Mouse (Mus musculus) thymus, postnatal 25 days (tissue): ENCODE measurements around the gene Acvrl1.

ENCODE experiments used
- DNase-seq: peaks from one replicate; pipeline ENCODE4 v3.0.0; 2022

Gene Acvrl1

GRCm38 (mm10) chr15:101128181-101129089, at the start of gene Acvrl1:
Gene Acvrl1, plus strand, starts transcription at chr15:101128522.
- no peak for DNase-seq

DNA sequence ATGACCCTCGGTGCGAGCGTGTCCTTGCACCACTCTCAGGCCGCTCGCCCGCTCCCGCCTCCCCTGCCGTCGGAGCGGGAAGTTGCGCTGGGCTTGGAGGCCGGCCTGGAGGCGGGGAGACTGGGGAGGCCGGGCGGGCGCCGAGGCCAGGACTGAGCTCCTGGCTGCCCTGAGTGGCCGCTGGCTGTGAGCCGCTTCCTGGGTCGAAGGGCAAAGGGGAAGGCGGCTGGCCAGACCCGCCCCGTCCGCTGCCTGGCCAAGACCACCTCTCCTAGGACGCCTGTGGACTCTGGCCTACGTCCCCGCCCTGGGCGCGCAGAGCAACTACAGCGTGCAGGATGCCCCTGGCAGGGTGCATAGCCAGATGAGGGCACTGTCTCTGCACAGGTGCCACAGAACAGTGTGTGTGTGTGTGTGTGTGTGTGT, 49.6 kb upstream of the Acvrl1 start:
- DNase-seq: peak; percentile 8

- DNase-seq: no peak
Measured at GRCm38 (mm10) chr15:101080031-101080520, 48.2 kb upstream of the Acvrl1 start.

DNA sequence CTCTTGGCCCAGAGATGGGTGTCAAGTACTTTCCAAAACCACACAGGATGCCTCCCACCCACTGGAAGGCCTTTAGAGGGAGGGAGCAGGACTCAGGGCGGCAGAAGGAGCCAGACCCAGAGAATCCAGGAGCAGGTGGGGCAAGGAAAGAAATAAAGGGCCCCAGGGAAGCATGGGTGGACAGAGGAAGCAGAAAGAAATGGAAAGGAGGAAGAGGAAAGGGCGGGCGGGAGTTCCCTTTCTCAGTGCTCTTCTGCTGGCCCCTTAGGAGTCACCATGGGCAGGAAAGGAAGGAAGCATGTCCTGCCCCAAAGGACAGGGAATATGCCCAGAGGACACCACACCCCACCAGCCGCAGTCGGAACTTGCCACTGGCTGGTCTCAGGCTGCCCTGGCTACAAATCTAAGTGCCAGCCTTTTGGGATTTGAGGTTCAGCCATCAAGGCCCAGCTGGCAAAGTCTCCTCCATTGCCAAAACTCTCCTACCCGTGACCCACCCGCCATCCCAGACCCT, 47.2 kb upstream of the Acvrl1 start:
- DNase-seq: no peak

DNA sequence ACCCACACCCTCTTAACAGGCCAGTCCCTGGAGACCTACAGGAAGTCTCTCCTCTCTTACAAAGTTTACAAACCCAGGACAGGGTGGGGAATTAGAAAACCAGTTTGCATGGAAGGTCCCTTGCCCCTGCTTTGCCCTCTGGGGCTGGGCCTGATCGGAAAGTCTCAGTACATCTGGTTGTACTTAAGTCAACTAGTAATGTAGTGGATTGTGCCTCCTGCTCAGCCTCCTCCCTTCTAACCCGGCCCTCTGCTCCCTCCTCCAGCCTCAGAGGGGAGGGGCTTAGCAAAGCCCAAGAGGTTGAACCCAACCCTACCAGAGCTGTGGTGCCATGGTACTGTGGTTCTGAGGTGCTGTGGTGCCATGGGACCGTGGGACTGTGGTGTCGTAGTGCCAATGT, 46.1 kb upstream of the Acvrl1 start:
- DNase-seq: no peak

DNA sequence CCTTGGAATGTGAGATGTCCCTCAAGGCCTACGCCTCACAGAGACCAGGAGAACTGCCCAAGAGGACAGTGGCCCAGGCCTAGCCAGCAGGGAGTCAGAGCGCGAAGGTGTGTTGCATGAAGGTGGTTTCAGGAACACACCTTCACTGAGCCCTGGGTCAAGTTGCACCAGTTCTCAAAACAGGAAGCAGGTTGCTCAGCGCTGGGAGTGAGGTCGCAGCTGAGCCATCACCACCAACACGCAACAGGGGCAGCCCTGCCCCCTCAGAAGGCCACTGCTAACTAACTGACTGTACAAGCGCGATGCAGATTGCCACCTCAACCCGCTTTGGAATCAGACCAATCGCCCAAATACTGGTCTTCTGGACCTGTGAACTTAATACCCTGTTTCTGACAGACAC, 43.8 kb upstream of the Acvrl1 start:
- no peak for DNase-seq

- no peak for DNase-seq
Measured at GRCm38 (mm10) chr15:101086451-101086850, 41.9 kb upstream of the Acvrl1 start.

GRCm38 (mm10) chr15:101086956-101087355, 41.4 kb upstream of the Acvrl1 start:
- no peak for DNase-seq

DNA sequence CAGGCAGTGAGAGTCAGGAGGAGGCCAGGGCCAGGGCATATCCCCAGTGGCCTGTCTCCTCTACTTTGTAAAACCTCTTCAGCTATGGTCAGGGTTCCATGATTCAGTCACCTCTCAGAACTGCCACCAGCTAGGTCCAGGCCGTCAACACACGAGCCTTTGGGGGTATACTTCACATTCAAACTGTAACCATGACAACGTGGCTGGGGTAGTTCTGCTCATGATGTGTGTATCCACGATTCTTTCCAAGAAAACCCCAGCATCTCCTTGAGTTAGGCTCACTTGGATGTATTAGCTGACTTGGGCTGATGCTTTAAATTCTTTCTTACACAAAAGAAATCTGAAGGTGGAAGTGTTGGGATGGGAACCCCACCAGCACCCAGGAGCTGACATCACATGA, 40.0 kb upstream of the Acvrl1 start:
- DNase-seq: no peak

GRCm38 (mm10) chr15:101091551-101091950, 36.8 kb upstream of the Acvrl1 start:
- no peak for DNase-seq

GRCm38 (mm10) chr15:101092121-101092828, 36.0 kb upstream of the Acvrl1 start:
- DNase-seq: no peak

GRCm38 (mm10) chr15:101092829-101093648, 35.3 kb upstream of the Acvrl1 start:
- no peak for DNase-seq

DNA sequence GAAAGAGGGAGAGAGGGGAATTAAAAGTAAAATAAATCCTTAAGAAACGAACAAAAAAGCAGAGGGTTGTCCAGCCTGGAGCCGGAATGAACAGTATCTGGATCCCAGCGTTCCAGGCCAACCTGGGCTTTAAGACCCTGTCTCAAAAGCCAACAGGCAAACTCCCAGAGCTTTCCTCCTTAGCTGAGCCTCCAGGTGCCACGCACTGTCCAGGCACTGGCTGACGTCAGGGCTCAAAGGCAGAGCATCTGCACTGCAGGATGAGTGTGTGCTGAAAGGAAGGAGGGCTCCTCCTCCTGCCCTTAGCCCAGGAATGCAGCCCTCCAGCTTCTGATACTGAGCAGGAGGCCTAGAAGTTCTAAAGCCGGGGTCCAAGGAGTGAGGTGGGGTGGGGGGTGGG, 34.3 kb upstream of the Acvrl1 start:
- DNase-seq: no peak

DNA sequence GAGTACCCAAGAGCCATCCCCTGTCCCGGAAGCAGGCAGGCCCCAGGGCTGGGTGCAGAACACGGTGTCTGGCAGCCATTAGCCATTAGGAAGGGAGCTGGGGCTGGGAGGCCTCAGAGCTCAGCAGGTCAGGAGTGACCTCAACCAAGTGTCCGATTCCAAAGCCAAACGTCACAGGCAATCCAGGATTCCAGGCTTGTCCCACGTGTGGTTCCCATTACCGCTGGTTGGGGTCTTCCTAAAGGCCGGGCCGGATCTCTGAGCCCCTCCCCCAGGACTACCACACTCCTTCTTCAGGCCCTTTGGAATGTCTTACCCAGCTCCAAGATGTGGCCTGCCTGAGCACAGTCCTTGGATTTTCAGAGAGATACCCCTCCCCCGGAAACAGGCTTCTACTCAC, 33.3 kb upstream of the Acvrl1 start:
- DNase-seq: no peak

DNA sequence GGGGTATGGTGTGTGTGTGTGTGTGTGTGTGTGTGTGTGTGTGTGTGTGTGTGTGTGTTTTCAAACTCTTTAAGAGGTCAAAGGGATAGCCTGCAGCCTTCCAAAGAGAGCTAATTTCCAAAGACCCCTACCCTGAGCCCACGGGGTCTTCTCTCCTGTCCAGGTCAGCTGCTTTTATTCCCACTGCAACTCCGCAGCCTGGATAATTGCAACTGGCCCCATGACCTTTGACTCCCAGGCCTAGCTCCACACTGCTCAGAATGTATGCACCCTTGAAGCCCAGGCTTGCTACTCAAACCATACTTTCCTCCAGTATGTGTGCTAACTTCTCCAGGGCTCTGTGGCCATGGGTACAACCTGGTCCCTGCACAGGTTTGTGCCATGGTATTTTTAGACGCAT, 32.9 kb upstream of the Acvrl1 start:
- DNase-seq: no peak

GRCm38 (mm10) chr15:101097985-101098651, 30.2 kb upstream of the Acvrl1 start:
- DNase-seq: no peak

DNA sequence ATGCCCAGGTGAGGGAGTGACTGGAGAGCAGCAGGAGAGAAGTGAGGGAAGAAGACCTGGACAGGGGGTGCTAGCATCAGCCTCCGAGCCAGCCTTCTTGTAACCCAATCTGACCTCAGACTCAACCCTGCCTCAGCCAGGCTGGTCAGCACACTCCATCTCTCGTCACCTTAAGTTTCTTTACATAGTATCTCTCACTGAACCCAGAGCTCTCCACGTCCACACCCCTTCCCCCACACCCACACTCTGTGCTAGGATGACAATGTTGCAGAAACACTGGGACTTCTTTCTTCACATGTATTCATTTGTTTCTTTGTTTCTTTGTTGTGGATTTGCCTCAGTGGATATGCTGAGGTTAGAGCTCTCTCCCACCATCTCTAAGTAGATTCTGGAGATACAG, 27.3 kb upstream of the Acvrl1 start:
- no peak for DNase-seq

- no peak for DNase-seq
Measured at GRCm38 (mm10) chr15:101103605-101104304, 24.6 kb upstream of the Acvrl1 start.

DNA sequence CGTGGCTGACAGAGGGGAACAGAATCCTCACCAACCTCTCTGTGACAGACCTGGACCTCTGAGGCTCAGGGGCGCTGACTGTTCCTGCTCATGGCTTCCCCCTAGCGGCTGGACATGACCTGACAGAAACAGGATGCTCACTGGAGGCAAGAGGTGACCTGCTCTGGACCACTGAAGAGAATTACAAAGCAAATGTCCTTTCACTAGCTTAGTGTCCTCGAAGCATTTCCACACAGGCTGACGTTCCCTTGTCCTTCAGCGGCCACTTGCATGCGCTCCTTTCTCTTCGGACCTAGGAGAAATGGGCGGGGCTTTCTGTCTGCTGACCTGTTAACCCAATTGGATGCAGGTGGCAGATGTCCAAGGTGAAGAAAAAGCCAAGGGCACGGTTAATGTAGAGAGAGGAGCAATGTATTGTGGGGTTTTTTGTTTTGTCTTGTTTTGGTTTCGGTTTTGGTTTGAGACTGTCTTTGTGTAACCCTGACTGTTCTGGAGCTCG, 22.8 kb upstream of the Acvrl1 start:
- peak; percentile 76 for DNase-seq

DNA sequence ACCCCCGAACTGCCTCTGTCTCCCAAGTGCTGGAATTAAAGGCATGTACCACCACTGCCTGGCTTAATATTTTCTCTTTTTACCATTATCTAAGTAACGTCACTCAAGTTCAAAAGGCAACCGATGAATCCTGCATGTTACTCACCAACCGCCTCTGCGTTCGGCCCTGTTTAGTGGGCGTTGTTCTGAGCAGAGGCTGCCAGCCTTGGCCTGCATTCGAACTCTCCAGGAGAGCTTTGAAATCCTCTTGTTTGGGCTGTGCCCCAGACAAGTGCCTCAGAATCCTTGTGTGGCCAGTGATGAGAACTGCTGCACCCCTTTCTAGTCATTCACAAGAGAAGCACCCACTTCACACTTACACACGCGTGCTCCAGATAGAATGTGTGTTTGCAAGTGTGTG, 22.3 kb upstream of the Acvrl1 start:
- no peak for DNase-seq

GRCm38 (mm10) chr15:101107906-101108671, 20.2 kb upstream of the Acvrl1 start:
- DNase-seq: no peak
